Mouse (Mus musculus): Measurements from ENCODE around the gene Tnks2.

- TF ChIP-seq CTCF (IDR thresholded peaks at IDR 0.05; ENCODE audit: low read depth, low read length) (no peak), POLR2A (IDR thresholded peaks at IDR 0.05; ENCODE audit: extremely low read depth, insufficient read depth, low read length) (no peak)
Observed at GRCm38 (mm10) chr19:36916876-36917389, 82.9 kb downstream of the Tnks2 start.
